Mouse (Mus musculus) layer of hippocampus, postnatal 36 days (tissue): ENCODE data around the gene Fam210b. TPM values are rescaled to one million over a fixed set of nuclear protein-coding genes. Genes with fewer than 3 reads are reported as not detected.

Experiments
- DNase-seq, 2 experiments: peaks; one replicate each; pipeline ENCODE4 v3.0.0; 2022
- total RNA-seq, 2 experiments: library from RNA; stranded (reverse); gene quantifications; 2 replicates each; pipeline ENCODE4 v1.2.3; 2021

Gene Fam210b
- total RNA-seq, 2 experiments from 2014 or later, result 22.8 to 24.2 TPM

DNA sequence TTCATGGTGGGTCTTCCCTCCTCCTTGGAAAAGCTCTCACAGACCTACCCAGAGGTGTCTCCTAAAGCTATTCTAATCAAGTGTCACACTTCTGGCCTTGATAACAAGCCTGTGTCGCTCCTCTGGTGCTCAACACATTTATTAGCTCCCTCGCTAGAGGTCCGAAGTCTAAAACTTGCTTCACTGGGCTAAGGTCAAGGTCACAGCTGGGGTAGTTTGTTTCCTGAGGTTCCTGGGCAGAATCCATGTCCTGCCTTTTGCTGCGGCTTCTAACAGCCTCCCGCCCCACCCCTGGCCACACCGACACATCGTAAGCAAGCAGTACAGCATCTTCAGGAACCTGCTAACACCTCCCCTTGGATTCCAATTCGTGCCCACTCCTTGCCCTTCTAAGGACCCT lies 5.4 kb downstream of the Fam210b start:
- DNase-seq, result no peak

DNA sequence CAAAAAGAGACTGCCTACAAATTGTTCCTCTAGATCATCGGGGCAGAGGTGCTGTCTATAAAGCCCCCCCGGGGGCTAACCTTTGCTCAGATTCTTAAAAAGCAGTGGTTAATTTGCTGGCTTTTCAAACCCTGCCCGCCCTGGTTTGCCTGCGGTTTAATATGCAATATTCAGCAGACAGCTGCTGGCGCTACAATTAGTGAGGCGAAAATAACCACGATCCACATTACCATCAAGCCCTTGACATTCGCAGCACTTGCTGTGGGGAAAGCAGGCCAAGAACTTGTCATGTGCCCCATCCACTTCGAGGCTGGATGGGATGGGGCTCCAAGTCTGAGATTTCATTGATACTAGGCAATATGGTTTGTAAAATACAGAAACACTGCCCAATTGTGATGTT lies 7.9 kb downstream of the Fam210b start:
- DNase-seq, result no peak

DNA sequence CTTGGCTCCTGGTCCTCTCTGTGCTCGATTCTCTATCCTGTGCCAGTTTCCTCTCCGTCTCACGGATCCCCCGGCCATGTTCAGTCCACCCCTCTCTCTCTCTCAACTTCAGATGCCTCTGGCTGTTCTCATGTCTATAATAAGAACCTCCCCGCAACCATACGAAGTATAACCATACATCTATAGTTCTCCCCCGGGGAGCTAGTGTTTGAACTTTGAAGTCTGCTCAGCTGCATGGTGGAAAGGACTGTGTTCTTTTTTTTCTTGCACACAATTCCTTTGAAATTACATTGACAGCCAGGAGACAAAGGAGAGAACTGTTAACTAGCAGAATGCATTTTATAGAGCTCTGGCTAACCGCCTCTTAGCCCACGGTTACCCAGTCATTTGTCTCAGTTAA lies 9.4 kb downstream of the Fam210b start:
- DNase-seq, result no peak

DNA sequence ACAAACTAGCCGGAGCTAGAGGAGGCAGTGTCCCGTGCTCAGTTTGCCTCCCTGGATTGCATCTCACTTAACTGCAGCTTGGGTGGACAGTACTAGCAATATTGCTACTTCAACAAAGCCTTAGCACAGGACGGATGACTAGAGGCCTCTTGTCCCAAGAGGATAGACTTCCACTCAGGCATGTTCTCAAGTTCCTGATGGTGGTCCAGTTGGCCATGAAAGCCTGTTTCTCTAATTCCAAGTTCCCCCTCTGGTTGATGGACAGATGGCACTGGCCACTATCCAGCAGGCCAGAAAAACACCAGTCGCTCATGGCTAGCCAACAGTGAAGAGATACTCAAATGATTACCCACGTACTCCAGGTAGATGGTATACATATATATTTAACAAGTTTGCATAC lies 10.5 kb downstream of the Fam210b start:
- no peak for DNase-seq

DNA sequence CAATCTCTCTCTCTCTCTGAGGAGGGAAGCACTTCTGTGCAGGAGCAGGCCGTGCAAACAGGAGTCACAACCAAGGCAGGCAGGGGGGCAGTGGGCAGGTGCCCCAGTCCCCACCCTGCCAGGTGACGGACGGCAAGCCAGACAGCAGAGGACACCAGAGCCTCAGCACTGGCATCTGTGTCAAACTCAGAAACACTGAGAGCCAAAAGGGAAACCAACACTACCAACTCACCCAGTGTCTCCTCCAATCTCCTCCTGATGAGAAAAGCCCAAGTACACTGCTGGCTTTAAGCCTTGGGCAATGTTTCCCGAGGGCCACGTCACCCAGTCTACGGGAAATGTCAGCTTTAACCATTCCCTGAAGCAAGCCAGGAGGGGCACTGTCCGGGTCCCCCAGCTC lies 17.8 kb downstream of the Fam210b start:
- no peak for DNase-seq

DNA sequence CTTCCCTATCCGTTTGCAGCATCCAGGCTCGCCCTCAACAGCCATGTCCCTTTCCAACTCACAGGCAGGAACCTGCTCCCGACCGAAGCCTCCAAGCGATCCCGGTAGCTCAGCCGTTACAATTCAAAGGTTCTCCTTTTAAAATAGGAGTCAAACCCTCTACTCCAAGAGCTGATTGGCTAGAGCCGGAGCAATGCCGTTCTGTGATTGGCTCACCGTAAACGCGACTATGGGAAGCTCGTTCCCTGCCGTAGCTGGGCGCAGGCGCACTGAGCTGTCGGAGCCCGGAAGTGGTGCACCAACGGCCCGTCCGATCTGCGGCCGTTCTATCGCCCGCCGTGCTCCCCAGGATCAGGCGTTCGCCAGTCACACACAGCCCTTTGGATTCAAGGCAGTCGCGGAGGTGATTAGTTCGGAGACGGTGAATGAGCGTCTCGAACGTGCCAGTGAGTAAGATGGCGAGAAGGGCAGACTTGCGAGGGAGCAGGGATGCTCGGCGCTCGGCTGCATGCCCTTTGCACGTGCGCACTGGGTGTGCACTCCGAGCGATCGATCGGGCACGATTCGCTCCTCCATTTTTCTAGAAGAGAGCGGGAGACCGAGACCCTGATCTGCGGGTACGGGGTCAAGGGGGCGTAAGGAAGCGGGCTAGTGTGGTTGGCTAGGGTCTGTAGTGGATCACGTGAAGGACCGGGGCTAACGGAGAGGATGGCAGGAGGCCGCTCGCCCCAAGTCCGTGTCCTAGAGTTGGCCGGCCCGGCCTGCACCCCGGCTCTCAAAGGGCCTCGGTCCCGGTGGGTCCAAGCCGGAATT lies 25.3 kb downstream of the Fam210b start, which contains the start of the genes Aurka and Cstf1:
Gene Aurka (minus strand): TSS at position 125 of the 813 bp plus-strand sequence.
Gene Cstf1 (plus strand): TSS at position 271 of the 813 bp plus-strand sequence.
- peak; percentile 95 to 96 for DNase-seq

DNA sequence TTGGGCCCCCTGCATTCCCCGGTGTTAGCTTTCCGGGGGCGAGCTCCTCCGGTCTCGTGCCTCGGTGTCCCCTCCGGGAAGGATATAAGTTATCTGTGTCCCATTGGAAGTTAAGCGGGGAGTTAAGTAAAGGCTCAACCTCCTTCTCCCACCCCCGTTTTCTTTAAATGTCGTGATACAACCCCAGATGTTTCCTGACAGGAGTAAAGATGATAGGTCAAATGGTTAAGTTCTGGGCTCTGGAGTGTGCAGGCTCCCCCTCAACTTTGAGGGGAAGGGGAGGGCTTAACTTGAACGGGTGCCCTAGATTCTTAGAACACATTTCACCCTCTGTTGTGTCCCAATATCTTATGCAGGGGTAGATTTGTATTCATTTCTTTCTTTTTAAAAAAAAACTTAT lies 25.9 kb downstream of the Fam210b start:
- DNase-seq, result no peak

DNA sequence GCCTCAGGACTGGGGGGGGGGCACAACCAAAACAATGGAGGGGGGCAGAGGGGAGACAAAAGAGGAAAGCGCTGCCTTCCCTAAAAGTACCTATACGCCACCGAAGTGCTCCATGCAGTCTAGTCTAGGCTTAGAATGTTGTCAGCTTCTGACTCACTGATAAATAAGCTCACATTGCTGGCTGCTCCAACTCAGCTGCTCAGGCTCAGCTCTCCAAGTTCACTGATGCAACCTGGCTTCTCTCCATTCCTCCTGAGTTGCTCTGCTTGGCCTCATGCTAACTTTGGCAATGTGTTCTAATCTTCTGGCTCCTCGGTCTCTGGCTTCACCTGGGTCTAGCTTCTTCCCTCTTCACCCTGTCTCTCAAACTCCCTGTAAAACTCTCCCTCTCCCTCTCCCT lies 31.2 kb downstream of the Fam210b start:
- DNase-seq, result no peak

DNA sequence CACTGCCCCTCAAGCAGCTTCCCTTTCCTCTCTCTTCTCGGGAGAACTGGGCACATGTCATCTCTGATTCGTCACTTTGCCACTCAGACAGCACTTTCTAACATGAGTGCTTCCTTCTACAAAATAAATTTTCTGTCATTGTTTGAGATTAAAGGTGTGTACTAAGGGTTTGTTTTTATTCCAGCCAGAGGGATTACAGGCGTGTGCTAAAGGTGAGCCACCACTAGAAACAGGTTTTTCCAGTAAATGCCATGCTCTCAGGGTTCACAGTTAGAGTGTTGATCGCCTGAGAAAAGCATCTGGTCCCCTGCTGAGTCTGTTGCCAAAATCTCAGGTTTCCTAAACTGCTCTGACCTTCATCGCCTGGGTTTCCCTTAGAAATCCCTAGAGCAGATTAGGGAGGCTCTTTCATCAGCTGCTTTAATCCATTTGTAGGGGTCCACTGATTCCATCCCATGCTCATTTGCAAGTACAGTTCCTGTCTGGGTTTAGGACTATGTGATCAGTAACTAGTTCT lies 31.7 kb downstream of the Fam210b start:
- DNase-seq, result no peak

DNA sequence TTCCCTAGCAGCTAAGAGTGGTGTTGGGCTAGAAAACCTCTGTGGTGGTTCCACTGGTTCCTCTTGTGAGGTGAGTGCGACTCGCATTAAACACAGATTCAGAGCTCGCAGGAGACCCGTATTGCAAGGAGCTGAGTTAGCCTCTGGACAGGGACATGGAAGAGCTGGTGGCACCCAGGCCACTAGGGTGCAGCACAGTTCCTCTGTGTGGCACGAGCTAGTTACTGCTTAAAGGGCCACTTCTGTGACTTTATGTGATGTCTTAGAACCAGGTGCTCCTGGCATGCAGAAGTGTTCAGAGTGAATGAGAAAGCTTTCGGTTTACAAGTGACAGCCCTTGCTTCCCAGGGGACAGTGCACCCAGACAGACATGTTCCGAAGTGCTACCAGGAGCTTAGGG lies 33.0 kb downstream of the Fam210b start:
- DNase-seq, result peak; percentile 23 to 32

DNA sequence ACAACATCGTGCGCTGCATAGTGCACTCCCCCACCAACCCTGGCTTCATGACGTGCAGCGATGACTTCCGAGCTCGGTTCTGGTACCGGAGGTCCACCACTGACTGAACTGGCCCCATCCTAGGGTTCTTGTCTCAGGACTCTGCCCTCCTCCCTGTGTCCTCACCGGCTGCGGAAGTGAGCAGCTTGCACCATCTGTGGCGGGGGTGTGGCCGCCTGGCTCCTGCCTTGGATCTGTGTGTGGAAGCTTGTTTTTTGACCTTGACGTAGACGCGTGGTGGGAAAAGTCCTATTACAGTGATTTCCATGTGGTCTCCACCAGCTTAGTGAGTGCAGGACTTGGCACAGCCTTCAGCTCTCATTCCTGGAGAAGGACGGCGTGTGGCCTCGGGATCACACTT lies 35.1 kb downstream of the Fam210b start:
- DNase-seq, result no peak

DNA sequence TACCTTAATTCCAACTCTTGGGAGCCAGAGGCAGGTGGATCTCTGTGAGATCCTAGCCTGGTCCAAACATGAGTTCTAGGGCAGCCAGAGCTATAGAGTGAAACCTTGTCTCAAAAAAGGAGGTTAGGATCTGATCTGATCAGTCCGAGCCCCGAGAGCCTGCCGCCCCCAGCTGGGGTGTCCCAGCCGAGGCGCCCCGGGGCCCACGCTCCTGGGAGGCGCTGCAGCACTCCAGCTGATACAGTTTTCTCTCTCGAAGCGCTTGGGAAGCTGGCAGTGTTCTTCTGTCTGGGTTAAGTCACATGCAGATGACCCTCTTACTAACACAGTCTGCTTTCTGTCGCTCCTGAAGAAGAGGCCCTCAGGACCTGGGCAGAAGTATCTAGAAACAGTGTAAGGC lies 36.0 kb downstream of the Fam210b start:
- DNase-seq, result no peak

DNA sequence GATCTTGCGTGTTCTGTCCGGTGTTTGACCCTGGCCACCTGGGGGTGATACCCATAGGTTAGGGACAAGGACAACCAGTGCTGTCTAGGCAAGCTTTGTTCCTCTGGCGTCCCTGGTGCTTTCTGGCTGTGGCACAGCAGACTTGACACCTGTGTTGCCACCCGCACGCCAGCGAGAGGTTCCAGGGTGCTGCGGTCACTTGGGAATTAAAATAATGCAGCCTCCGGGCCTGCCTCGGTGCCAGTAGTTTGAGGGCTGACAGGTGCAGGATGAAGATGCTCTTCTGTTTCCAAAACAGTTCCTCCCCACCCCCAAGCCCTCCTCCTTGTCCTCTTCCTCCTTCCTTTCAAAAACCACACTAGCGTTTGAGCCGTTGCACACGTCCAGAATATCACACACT lies 36.5 kb downstream of the Fam210b start:
- no peak for DNase-seq

DNA sequence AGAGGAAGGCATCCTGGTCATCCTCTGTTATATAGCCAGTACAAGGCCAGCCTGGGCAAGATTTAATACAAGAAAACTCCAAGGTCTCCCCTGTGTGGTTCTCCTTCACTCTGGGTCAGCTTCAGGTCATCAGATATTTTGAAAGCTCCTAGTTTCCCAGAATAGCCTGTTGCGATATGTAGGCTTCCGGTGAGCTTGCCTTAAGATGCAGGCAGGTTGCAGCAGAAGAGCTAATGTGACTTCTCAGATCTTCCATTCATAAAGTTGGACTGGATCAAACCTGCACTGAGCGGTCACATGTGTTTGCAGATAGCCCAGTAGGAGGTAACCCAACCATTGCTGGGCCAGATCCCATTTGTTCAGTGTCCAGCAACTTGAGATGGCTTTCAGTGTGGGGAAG lies 39.4 kb downstream of the Fam210b start:
- DNase-seq, result no peak

DNA sequence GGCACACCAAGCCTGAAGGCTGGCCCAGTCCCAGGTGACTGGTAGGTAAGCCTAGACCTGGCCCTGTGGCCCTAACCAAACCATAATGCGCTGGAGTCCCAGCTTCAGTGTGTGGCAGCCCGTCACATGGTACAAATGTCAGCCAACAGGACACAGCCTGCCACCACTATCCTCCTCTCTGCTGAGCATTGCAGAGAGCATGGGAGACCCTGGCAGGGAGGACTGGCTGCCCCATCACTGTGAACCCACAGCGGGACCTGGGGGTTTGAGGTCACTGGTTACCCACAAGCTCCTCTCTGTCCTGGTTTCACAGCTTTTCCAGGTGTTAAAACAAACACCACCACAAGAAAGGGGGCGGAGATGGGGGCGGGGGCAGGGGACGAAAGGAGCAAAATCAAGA lies 45.0 kb downstream of the Fam210b start:
- no peak for DNase-seq

DNA sequence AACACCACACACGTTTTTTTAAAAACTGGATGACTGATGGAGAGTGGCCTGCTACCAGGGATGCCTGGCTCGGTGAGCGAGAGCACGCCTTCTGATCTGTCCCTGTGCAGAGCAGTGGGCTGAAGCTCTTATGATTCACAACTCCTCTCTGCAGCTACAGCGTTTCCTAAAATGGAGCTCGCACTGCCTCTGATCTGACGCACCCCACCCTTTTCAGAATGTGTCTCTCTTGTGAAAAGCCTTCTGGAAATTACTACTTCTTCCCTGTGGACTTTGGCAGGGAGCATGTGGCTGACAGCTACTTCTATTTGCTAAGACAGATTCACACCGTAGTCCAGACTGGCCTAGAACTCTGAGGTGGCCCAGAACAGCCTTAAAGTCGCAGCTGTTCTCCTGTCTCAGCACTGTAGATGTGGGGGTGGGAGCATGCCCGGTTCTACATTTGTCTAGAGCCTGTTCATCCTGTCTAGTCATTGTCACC lies 46.7 kb downstream of the Fam210b start:
- peak; percentile 34 to 40 for DNase-seq

DNA sequence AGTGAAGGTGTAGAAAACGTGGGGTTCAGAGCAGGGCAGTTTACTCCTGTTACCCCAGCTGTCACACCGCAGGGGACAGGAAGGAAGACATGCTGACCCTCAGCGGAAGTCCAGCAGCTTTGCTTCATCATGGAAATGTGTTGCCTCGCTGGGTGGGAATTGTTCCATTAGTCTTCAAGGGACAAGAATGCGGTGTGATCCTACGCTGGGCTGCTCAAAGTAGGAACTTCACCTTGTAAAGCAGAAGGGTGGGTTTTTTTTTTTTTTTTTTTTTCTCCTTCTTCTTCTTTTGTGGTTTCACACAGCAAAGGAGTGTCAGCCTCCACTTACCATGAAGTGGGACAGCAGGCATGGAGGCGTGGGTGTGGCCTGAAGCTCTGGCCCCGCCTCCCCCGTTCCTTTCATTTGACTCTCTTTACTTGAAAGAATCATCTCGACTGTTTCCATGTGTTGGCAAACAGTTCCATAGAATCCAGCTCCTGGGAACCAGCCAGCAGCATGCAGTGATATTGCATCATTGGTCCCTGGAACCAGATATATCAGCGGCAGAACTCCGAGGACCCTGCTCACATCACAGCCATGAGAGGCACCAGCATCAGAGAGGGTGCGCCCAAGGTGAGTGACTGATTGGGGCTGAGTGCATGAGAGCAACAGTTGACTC lies 48.2 kb downstream of the Fam210b start, which contains the start of gene Cass4:
Gene Cass4 (plus strand): TSS at position 404 of the 661 bp plus-strand sequence.
- DNase-seq, result no peak

DNA sequence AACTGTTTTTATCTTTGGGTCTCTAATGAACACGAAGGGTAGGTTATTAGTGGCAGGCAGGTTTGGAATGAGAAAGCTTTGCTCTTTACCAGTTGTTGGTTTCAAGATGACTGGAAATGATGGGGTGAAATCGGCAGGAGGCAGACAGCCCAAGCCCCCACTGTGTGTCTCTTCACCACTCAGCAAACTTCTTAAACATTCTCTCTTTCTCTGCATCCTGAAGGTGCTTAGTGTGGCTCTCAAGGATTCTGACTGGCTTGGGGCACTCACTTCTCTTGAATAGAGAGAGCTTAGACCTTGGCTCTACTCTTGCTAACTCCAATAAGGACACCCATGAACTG lies 48.7 kb downstream of the Fam210b start:
- no peak for DNase-seq

DNA sequence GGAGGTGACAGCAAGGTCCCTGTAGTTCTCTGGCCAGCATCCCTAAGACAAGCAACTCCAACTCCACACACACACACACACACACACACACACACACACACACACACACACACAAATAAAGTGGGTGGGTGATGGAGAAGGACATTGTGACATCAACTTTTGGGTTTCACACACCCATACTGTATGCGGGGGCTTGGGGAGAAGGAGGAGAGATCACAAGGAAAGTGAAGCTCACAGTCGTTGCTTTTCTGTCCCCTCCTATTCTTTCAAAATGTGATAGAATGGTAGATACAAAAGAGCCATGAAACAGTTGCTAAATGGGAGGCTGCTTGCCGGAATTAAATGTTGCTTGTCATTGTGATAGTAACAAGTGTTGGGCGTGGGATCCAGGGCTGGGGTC lies 49.3 kb downstream of the Fam210b start:
- no peak for DNase-seq

DNA sequence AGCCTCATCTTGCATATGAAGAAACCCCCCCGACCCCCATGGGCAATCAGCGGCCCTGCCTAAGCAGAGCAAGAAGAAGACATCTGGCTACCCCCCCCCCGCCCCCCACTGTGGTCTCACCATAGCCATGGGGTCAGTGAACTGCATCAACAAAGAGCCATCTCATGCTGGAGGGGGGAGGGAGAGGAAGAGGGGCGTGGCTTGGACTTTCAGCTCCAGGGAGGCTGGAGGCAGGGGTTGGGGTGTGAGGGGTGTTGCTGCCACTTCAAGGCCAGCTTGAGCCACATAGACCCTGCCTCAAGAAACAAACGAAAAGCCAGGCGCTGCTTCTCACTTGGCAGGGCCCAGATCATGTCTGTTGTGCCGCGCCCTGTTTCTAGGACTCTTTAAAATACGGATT lies 50.6 kb downstream of the Fam210b start:
- DNase-seq, result no peak

DNA sequence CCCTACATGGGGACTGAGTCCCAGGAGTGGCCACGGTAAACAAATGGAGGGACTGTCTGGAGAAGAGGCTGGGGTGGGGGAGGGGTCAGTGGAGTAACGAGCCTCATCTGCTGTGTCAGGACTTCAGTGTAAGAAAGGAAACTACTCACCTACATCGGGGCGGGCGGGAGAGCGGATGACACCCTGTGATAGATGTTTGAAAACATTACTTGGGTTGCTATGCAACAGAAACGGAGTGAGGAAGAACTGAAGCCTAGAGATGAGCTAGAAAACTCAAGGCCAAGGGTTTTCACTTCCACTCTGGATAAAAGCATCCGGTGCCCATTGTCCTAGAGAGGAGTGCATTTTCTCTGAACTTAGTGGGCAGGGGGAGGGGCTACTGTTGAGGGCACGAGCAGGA lies 54.5 kb downstream of the Fam210b start:
- DNase-seq, result no peak

DNA sequence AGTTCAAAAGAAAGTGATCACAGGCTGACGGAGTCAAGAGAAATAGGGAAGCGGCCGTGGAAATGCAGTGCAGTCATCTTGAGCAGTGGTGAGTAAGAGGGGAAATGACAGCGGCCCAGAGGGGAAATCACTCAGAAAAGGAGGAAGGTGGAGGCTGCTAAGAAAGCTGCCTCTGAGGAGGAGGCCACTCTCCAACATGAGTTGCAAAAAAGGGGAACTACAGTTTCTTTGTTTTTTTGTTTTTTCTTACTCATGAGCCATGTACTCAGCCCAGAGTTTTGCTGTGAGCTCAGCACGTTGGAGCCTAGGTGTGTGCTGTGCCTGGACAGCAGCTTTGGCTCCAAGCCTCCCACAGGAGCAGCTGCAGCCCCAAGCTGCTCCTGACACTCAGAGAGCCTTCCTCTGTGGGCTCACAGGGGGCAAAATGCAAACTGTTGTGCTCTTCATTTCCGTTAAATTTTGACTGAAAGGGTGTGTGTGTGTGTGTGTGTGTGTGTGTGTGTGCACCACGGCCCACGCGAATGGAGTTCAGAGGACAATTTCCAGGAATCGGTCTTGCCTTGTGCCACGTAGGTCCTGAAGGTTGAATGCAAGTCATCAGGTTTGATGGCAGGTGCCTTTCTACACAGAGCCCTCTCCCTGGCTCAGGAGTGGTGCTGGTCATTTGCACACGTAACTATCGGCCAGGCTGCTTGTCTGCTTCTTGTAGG lies 55.9 kb downstream of the Fam210b start:
- DNase-seq, result no peak

DNA sequence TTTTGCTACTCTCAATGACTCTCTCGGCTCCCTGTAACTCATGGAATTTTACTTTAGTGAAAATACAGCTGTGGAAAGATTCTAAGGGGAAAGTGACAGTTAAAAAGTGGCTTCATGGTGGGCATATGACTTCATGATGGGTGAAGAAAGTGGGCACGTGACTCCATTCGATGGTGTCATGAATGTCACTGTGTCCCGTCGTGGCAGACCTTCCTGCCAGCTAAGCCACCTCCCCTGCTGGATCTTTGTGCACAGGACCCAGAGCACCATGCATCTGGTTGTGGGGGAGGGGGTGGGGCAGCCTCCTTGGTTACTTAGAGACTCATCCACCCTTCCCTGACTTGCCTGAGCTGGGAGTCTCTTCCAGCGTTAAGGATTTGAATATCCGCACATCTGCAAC lies 58.9 kb downstream of the Fam210b start:
- DNase-seq, result no peak
